Mouse (Mus musculus): ENCODE data around the gene Hivep2.

Hivep2 gene

GRCm38 (mm10) chr10:14047661-14048060 is 81.8 kb downstream of the Hivep2 start:
- no peak for DNase-seq (ENCODE audit: low read depth, low spot score)

- DNase-seq (ENCODE audit: low read depth, low spot score), result no peak
Observed at GRCm38 (mm10) chr10:14048322-14048915, 82.5 kb downstream of the Hivep2 start.

- peak; percentile 27 for DNase-seq (ENCODE audit: low read depth, low spot score)
Observed at GRCm38 (mm10) chr10:14048916-14049445, 83.1 kb downstream of the Hivep2 start.

GRCm38 (mm10) chr10:14049686-14050085 is 83.8 kb downstream of the Hivep2 start:
- DNase-seq (ENCODE audit: low read depth, low spot score), result no peak

GRCm38 (mm10) chr10:14050586-14050985 is 84.7 kb downstream of the Hivep2 start:
- no peak for DNase-seq (ENCODE audit: low read depth, low spot score)

- DNase-seq (ENCODE audit: low read depth, low spot score), result no peak
Observed at GRCm38 (mm10) chr10:14052109-14052689, 86.3 kb downstream of the Hivep2 start.

- no peak for DNase-seq (ENCODE audit: low read depth, low spot score)
Observed at GRCm38 (mm10) chr10:14054860-14055259, 89.0 kb downstream of the Hivep2 start.

- DNase-seq (ENCODE audit: low read depth, low spot score), result peak; percentile 80
Observed at GRCm38 (mm10) chr10:14055533-14055981, 89.7 kb downstream of the Hivep2 start.

- DNase-seq (ENCODE audit: low read depth, low spot score), result no peak
Observed at GRCm38 (mm10) chr10:14056057-14056456, 90.2 kb downstream of the Hivep2 start.

- DNase-seq (ENCODE audit: low read depth, low spot score), result peak; percentile 52
Observed at GRCm38 (mm10) chr10:14056584-14057451, 90.9 kb downstream of the Hivep2 start.

- no peak for DNase-seq (ENCODE audit: low read depth, low spot score)
Observed at GRCm38 (mm10) chr10:14057841-14058605, 92.1 kb downstream of the Hivep2 start.

GRCm38 (mm10) chr10:14058742-14059141 is 92.9 kb downstream of the Hivep2 start:
- DNase-seq (ENCODE audit: low read depth, low spot score), result no peak

- DNase-seq (ENCODE audit: low read depth, low spot score), result no peak
Observed at GRCm38 (mm10) chr10:14059581-14059980, 93.7 kb downstream of the Hivep2 start.

- no peak for DNase-seq (ENCODE audit: low read depth, low spot score)
Observed at GRCm38 (mm10) chr10:14060302-14060701, 94.4 kb downstream of the Hivep2 start.

- no peak for DNase-seq (ENCODE audit: low read depth, low spot score)
Observed at GRCm38 (mm10) chr10:14063226-14063625, 97.4 kb downstream of the Hivep2 start.

GRCm38 (mm10) chr10:14064759-14065395 is 99.0 kb downstream of the Hivep2 start:
- DNase-seq (ENCODE audit: low read depth, low spot score), result no peak

GRCm38 (mm10) chr10:14067802-14068201 is 101.9 kb downstream of the Hivep2 start:
- DNase-seq (ENCODE audit: low read depth, low spot score), result no peak

GRCm38 (mm10) chr10:14070498-14071079 is 104.7 kb downstream of the Hivep2 start:
- no peak for DNase-seq (ENCODE audit: low read depth, low spot score)

GRCm38 (mm10) chr10:14072504-14072903 is 106.6 kb downstream of the Hivep2 start:
- DNase-seq (ENCODE audit: low read depth, low spot score), result no peak

GRCm38 (mm10) chr10:14075767-14076166 is 109.9 kb downstream of the Hivep2 start:
- no peak for DNase-seq (ENCODE audit: low read depth, low spot score)

GRCm38 (mm10) chr10:14076880-14077279 is 111.0 kb downstream of the Hivep2 start:
- DNase-seq (ENCODE audit: low read depth, low spot score), result no peak

Measured in mesoderm, embryonic 11.5 days (tissue).